Mouse (Mus musculus) heart, embryonic 12.5 days (tissue): Measurements from ENCODE around the gene Cyp2d11. TPM values are rescaled to one million over a fixed set of nuclear protein-coding genes. Genes with fewer than 3 reads are reported as not detected.
A peak's percentile ranks its signal among the peaks of the same experiment; 100 is the strongest.
"Not testable (repeated sequence)": the region's sequence is repeated elsewhere in the genome, so short reads cannot be mapped to it uniquely, and the experiment has no call there.

Source experiments
- ATAC-seq: fragments of 200-750 bp; cut with Nextera tagmentation; 2 replicates; pipeline ENCODE4 v1.8.0; 2017; ENCODE audit warnings: moderate TSS enrichment, moderate library complexity; ENCODE audit not compliant: insufficient number of reproducible peaks, low FRiP score
- H3K27ac ChIP-seq: fragments of 300-500 bp; sonication (generic); 2 replicates; pipeline ENCODE4 v1.5.1; 2016; ENCODE audit warnings: mild to moderate bottlenecking, moderate library complexity; ENCODE audit not compliant: poor library complexity, severe bottlenecking
- H3K27me3 ChIP-seq: fragments of 300-500 bp; sonication (generic); replicated peaks from 2 replicates; pipeline ENCODE4 v1.6.1; 2016; ENCODE audit warnings: mild to moderate bottlenecking, moderate library complexity
- H3K36me3 ChIP-seq: fragments of 300-500 bp; sonication (generic); 2 replicates; pipeline ENCODE4 v1.6.1; 2016; ENCODE audit warnings: mild to moderate bottlenecking, moderate library complexity
- H3K4me1 ChIP-seq: fragments of 300-500 bp; sonication (generic); replicated peaks from 2 replicates; pipeline ENCODE4 v1.6.1; 2016; ENCODE audit warnings: mild to moderate bottlenecking
- H3K4me2 ChIP-seq: fragments of 300-500 bp; sonication (generic); 2 replicates; pipeline ENCODE4 v1.6.1; 2016; ENCODE audit warnings: mild to moderate bottlenecking, moderate library complexity
- H3K4me3 ChIP-seq: fragments of 300-500 bp; sonication (generic); 2 replicates; pipeline ENCODE4 v1.5.1; 2016; ENCODE audit warnings: mild to moderate bottlenecking
- H3K9ac ChIP-seq: fragments of 300-500 bp; sonication (generic); 2 replicates; pipeline ENCODE4 v1.6.1; 2016; ENCODE audit warnings: mild to moderate bottlenecking, moderate library complexity
- H3K9me3 ChIP-seq: fragments of 300-500 bp; sonication (generic); replicated peaks from 2 replicates; pipeline ENCODE4 v1.6.1; 2016; ENCODE audit warnings: mild to moderate bottlenecking, moderate library complexity
- WGBS: fragments of 180-500 bp; shearing (Covaris S2); methylation state at CpG from one replicate; pipeline ENCODE4 v1.1.7; 2016; 5-methylcytosine and 5-hydroxymethylcytosine counted together
- polyA plus RNA-seq: library from polyadenylated mRNA; unstranded; fragments of >200 nt; fragmentation: Nextera tagmentation; extraction: Ambion mirVana; gene quantifications from 2 replicates; pipeline ENCODE4 v1.2.1, GENCODE M21; 2016

The Cyp2d11 gene
- not detected in 2 replicates for polyA plus RNA-seq

- H3K9ac ChIP-seq, ATAC-seq, H3K36me3 ChIP-seq, H3K4me2 ChIP-seq, H3K27ac ChIP-seq, H3K9me3 ChIP-seq, H3K4me1 ChIP-seq, H3K27me3 ChIP-seq, H3K4me3 ChIP-seq: not testable (repeated sequence)
- 74% methylated on average over 2 of the region's 2 CpGs for WGBS
These were observed at the start of gene Cyp2d11 for GRCm38 (mm10) chr15:82393922-82394321. Gene Cyp2d11, minus strand, starts transcription at chr15:82394022.

GRCm38 (mm10) chr15:82437975-82438617 lies 44.3 kb upstream of the Cyp2d11 start:
- H3K36me3 ChIP-seq: no peaks in the 10 kb centered on the region
- H3K9ac ChIP-seq: no peak overlapping the region
- H3K27me3 ChIP-seq: no peaks in the 10 kb centered on the region
- no peaks in the 10 kb centered on the region for H3K4me1 ChIP-seq
- ATAC-seq: 0 out of 2 replicates have a peak, but pooled peaks have one; percentile 22
- H3K27ac ChIP-seq: no peak overlapping the region
- H3K4me3 ChIP-seq: no peak overlapping the region
- WGBS: 64% methylated on average over 5 of the region's 5 CpGs
- H3K9me3 ChIP-seq: peaks cover 7% of the 10 kb centered on the region
- H3K4me2 ChIP-seq: no peak overlapping the region

- Histone ChIP-seq H3K27ac (no peak overlapping the region), H3K9me3 (peaks cover 17% of the 10 kb centered on the region), H3K4me3 (no peak overlapping the region), H3K4me2 (no peak overlapping the region), H3K4me1 (no peaks in the 10 kb centered on the region), H3K27me3 (no peaks in the 10 kb centered on the region), H3K36me3 (no peaks in the 10 kb centered on the region), H3K9ac (no peak overlapping the region)
- no peak for ATAC-seq
- 74% methylated on average over 2 of the region's 2 CpGs for WGBS
These were observed 41.8 kb upstream of the Cyp2d11 start for GRCm38 (mm10) chr15:82435606-82436005.

- 66% methylated on average over 3 of the region's 3 CpGs for WGBS
- Histone ChIP-seq H3K4me1 (no peaks in the 10 kb centered on the region), H3K4me3 (no peak overlapping the region), H3K27ac (no peak overlapping the region), H3K9ac (no peak overlapping the region), H3K9me3 (peaks cover 17% of the 10 kb centered on the region), H3K36me3 (no peaks in the 10 kb centered on the region), H3K4me2 (no peak overlapping the region), H3K27me3 (no peaks in the 10 kb centered on the region)
- no peak for ATAC-seq
These were observed 41.2 kb upstream of the Cyp2d11 start for GRCm38 (mm10) chr15:82435011-82435410.

GRCm38 (mm10) chr15:82434541-82434940 lies 40.7 kb upstream of the Cyp2d11 start:
- peaks cover 17% of the 10 kb centered on the region for H3K9me3 ChIP-seq
- no peaks in the 10 kb centered on the region for H3K27me3 ChIP-seq
- no peaks in the 10 kb centered on the region for H3K36me3 ChIP-seq
- no peak overlapping the region for H3K27ac ChIP-seq
- H3K9ac ChIP-seq: no peak overlapping the region
- H3K4me2 ChIP-seq: no peak overlapping the region
- no peaks in the 10 kb centered on the region for H3K4me1 ChIP-seq
- no peak for ATAC-seq
- H3K4me3 ChIP-seq: no peak overlapping the region
- WGBS: 82% methylated on average over 3 of the region's 3 CpGs

- H3K4me1 ChIP-seq: no peaks in the 10 kb centered on the region
- H3K9ac ChIP-seq: no peak overlapping the region
- 90% methylated on average over 3 of the region's 3 CpGs for WGBS
- peaks cover 17% of the 10 kb centered on the region for H3K9me3 ChIP-seq
- H3K4me2 ChIP-seq: no peak overlapping the region
- H3K36me3 ChIP-seq: no peaks in the 10 kb centered on the region
- no peak overlapping the region for H3K4me3 ChIP-seq
- no peak for ATAC-seq
- no peak overlapping the region for H3K27ac ChIP-seq
- H3K27me3 ChIP-seq: no peaks in the 10 kb centered on the region
These were observed 39.8 kb upstream of the Cyp2d11 start for GRCm38 (mm10) chr15:82433621-82434020.

GRCm38 (mm10) chr15:82433137-82433536 lies 39.3 kb upstream of the Cyp2d11 start, which contains the start of gene Cyp2d9:
Gene Cyp2d9, plus strand, starts transcription at chr15:82433437.
- Histone ChIP-seq H3K27ac (no peak within 1 kb of the TSS), H3K36me3 (no peaks in the 10 kb centered on the region), H3K9ac (no peak within 1 kb of the TSS), H3K4me3 (no peak within 1 kb of the TSS), H3K4me2 (no peak within 1 kb of the TSS), H3K9me3 (peaks cover 17% of the 10 kb centered on the region), H3K27me3 (no peaks in the 10 kb centered on the region), H3K4me1 (no peaks in the 10 kb centered on the region)
- ATAC-seq: no peak

GRCm38 (mm10) chr15:82423471-82423870 lies 29.6 kb upstream of the Cyp2d11 start:
- Histone ChIP-seq H3K4me2 (no peak overlapping the region), H3K9me3 (peaks cover 3% of the 10 kb centered on the region; the same call in 1 of the 2 replicates), H3K4me1 (no peaks in the 10 kb centered on the region), H3K9ac (no peak overlapping the region), H3K27me3 (0 out of 2 replicates have a peak, but pooled peaks cover 4% of the 10 kb centered on the region), H3K36me3 (no peaks in the 10 kb centered on the region), H3K4me3 (no peak overlapping the region), H3K27ac (no peak overlapping the region)
- ATAC-seq: no peak
- WGBS: 73% methylated on average over 3 of the region's 3 CpGs

GRCm38 (mm10) chr15:82422935-82423334 lies 29.1 kb upstream of the Cyp2d11 start:
- Histone ChIP-seq H3K27me3 (0 out of 2 replicates have a peak, but pooled peaks cover 4% of the 10 kb centered on the region), H3K9ac (no peak overlapping the region), H3K9me3 (peaks cover 3% of the 10 kb centered on the region; the same call in 1 of the 2 replicates), H3K4me2 (no peak overlapping the region), H3K4me3 (no peak overlapping the region), H3K4me1 (no peaks in the 10 kb centered on the region), H3K36me3 (no peaks in the 10 kb centered on the region), H3K27ac (no peak overlapping the region)
- 73% methylated on average over 4 of the region's 4 CpGs for whole genome bisulfite sequencing
- ATAC-seq: no peak

GRCm38 (mm10) chr15:82418616-82419015 lies 24.8 kb upstream of the Cyp2d11 start:
- Histone ChIP-seq H3K9me3 (no peaks in the 10 kb centered on the region; the same call in 1 of the 2 replicates), H3K27me3 (0 out of 2 replicates have a peak, but pooled peaks cover 4% of the 10 kb centered on the region), H3K4me2 (no peak overlapping the region), H3K4me1 (peaks cover 7% of the 10 kb centered on the region; the same call in 1 of the 2 replicates), H3K27ac (no peak overlapping the region), H3K9ac (no peak overlapping the region), H3K4me3 (no peak overlapping the region), H3K36me3 (no peaks in the 10 kb centered on the region)
- no peak for ATAC-seq
- 73% methylated on average over 1 of the region's 1 CpGs for WGBS

- 32% methylated on average over 16 of the region's 16 CpGs for WGBS
- H3K9ac ChIP-seq: 0 out of 2 replicates have a peak overlapping the region, but pooled peaks have one; percentile 1
- H3K4me1 ChIP-seq: peaks cover 7% of the 10 kb centered on the region; the same call in 1 of the 2 replicates
- H3K4me3 ChIP-seq: no peak overlapping the region
- no peak overlapping the region for H3K27ac ChIP-seq
- peak overlapping the region; percentile 48 for H3K4me2 ChIP-seq
- ATAC-seq: peak; percentile 78; the same call in 1 of the 2 replicates
- H3K36me3 ChIP-seq: no peaks in the 10 kb centered on the region
- no peaks in the 10 kb centered on the region for H3K9me3 ChIP-seq
- 0 out of 2 replicates have a peak, but pooled peaks cover 4% of the 10 kb centered on the region for H3K27me3 ChIP-seq
These were observed 23.3 kb upstream of the Cyp2d11 start for GRCm38 (mm10) chr15:82416797-82417789.
